Mouse (Mus musculus) splenic B cell, adult 2 months (primary cell): ENCODE measurements around the gene Wdr90.

Source experiments
- DNase-seq: peaks from one replicate; pipeline ENCODE4 v3.0.0-alpha.2; 2011; ENCODE audit warnings: low read depth, low spot score
- H3K27me3 ChIP-seq: 2 replicates; pipeline ENCODE4 v1.6.1; 2012; ENCODE audit warnings: mild to moderate bottlenecking, low read length, moderate library complexity, mixed read lengths; ENCODE audit not compliant: control insufficient read depth, poor library complexity, insufficient read depth, severe bottlenecking
- H3K36me3 ChIP-seq: 2 replicates; pipeline ENCODE4 v1.6.1; 2012; ENCODE audit warnings: mild to moderate bottlenecking, low read length, moderate library complexity, mixed read lengths; ENCODE audit not compliant: control insufficient read depth, poor library complexity, insufficient read depth, severe bottlenecking

Wdr90 gene

GRCm38 (mm10) chr17:25880913-25881641 lies 19.8 kb upstream of the Wdr90 start:
- no peak for DNase-seq
- Histone ChIP-seq H3K27me3 (no peaks in the 10 kb centered on the region), H3K36me3 (no peaks in the 10 kb centered on the region; the same call in none of the 2 replicates)

GRCm38 (mm10) chr17:25880196-25880910 lies 19.1 kb upstream of the Wdr90 start, which contains the start of gene Wfikkn1:
Gene Wfikkn1 (minus strand): TSS chr17:25880858.
- DNase-seq = no peak
- Histone ChIP-seq H3K36me3 (no peaks in the 10 kb centered on the region; the same call in none of the 2 replicates), H3K27me3 (no peaks in the 10 kb centered on the region)

- DNase-seq = no peak
- no peaks in the 10 kb centered on the region; the same call in none of the 2 replicates for H3K36me3 ChIP-seq
- no peaks in the 10 kb centered on the region for H3K27me3 ChIP-seq
Observed at GRCm38 (mm10) chr17:25879750-25880149, 18.4 kb upstream of the Wdr90 start.

GRCm38 (mm10) chr17:25879261-25879660 lies 18.0 kb upstream of the Wdr90 start:
- no peak for DNase-seq
- Histone ChIP-seq H3K36me3 (no peaks in the 10 kb centered on the region; the same call in none of the 2 replicates), H3K27me3 (no peaks in the 10 kb centered on the region)

GRCm38 (mm10) chr17:25878611-25879180 lies 17.4 kb upstream of the Wdr90 start:
- no peak for DNase-seq
- no peaks in the 10 kb centered on the region; the same call in none of the 2 replicates for H3K36me3 ChIP-seq
- H3K27me3 ChIP-seq = no peaks in the 10 kb centered on the region

- DNase-seq = no peak
Observed at GRCm38 (mm10) chr17:25877741-25878610, 16.7 kb upstream of the Wdr90 start.

GRCm38 (mm10) chr17:25877025-25877424 lies 15.7 kb upstream of the Wdr90 start:
- no peaks in the 10 kb centered on the region; the same call in none of the 2 replicates for H3K36me3 ChIP-seq
- no peaks in the 10 kb centered on the region for H3K27me3 ChIP-seq
- DNase-seq = no peak

More at GRCm38 (mm10) chr17:25877741-25878610, 16.7 kb upstream of the Wdr90 start:
- Histone ChIP-seq H3K27me3 (no peaks in the 10 kb centered on the region), H3K36me3 (no peaks in the 10 kb centered on the region; the same call in none of the 2 replicates)

- DNase-seq = no peak
- Histone ChIP-seq H3K27me3 (no peaks in the 10 kb centered on the region), H3K36me3 (no peaks in the 10 kb centered on the region; the same call in 1 of the 2 replicates)
Observed at GRCm38 (mm10) chr17:25876347-25876915, 15.1 kb upstream of the Wdr90 start.

GRCm38 (mm10) chr17:25875171-25876136 lies 14.2 kb upstream of the Wdr90 start:
- no peaks in the 10 kb centered on the region for H3K27me3 ChIP-seq
- DNase-seq = peak; percentile 84
- H3K36me3 ChIP-seq = no peaks in the 10 kb centered on the region; the same call in 1 of the 2 replicates

GRCm38 (mm10) chr17:25874721-25875170 lies 13.4 kb upstream of the Wdr90 start, which contains the start of gene Mettl26:
Gene Mettl26 (plus strand): TSS chr17:25875074.
- DNase-seq = peak; percentile 96
- Histone ChIP-seq H3K27me3 (no peaks in the 10 kb centered on the region), H3K36me3 (no peaks in the 10 kb centered on the region; the same call in 1 of the 2 replicates)

- H3K36me3 ChIP-seq = no peaks in the 10 kb centered on the region; the same call in 1 of the 2 replicates
- DNase-seq = no peak
- H3K27me3 ChIP-seq = no peaks in the 10 kb centered on the region
Observed at GRCm38 (mm10) chr17:25874148-25874720, 12.9 kb upstream of the Wdr90 start.

- Histone ChIP-seq H3K36me3 (no peaks in the 10 kb centered on the region; the same call in 1 of the 2 replicates), H3K27me3 (no peaks in the 10 kb centered on the region)
- no peak for DNase-seq
Observed at GRCm38 (mm10) chr17:25873405-25874147, 12.3 kb upstream of the Wdr90 start.
